9 mouse cellular contexts compared by ENCODE assay signal in genomic region chr6:84697474-84698287, GRCm38 (mm10).
DNase-seq lines count a peak whose midpoint lies in the region; ATAC-seq lines count a peak whose summit lies in the region.
"Had no signal": no experiment of that assay in that cellular context is flagged by ENCODE, and none has a peak within 500 bp of the region (broad histone marks: within the 10 kb centered on the region; RNA-seq: fewer than 3 reads in every experiment).

No protein-coding gene starts in this region.

- 43% methylated on average over 9 of the region's 9 CpGs for WGBS in liver, embryonic 11.5 days
- WGBS in heart, embryonic 14.5 days = 21% methylated on average over 9 of the region's 9 CpGs
- 21% methylated on average over 9 of the region's 9 CpGs for WGBS in stomach, embryonic 15.5 days

- H3K4me2 ChIP-seq in liver, embryonic 11.5 days = no peak overlapping the region
- peak overlapping the region; percentile 29; the same call in 1 of the 2 replicates for H3K4me2 ChIP-seq in heart, embryonic 14.5 days (ENCODE audit: low read length)
- 0 out of 2 replicates have a peak overlapping the region, but pooled peaks have one; percentile 8 for H3K4me2 ChIP-seq in stomach, embryonic 15.5 days

- no peak overlapping the region for H3K27ac ChIP-seq in liver, embryonic 11.5 days (ENCODE audit: low read depth, low read length)
- peak overlapping the region; percentile 57 to 62 for H3K27ac ChIP-seq in heart, embryonic 14.5 days (replicated peaks in 1 of 2; ENCODE audit: control insufficient read depth in 1 of 2, insufficient read depth in 1 of 2, low read depth in 2 of 2, low read length in 2 of 2)
- peak overlapping the region; percentile 71 for H3K27ac ChIP-seq in stomach, embryonic 15.5 days
- H3K27ac ChIP-seq: macrophage had no signal

- H3K9me3 ChIP-seq in liver, embryonic 11.5 days (ENCODE audit: control insufficient read depth, low read length) = no peaks in the 10 kb centered on the region
- no peaks in the 10 kb centered on the region for H3K9me3 ChIP-seq in heart, embryonic 14.5 days (ENCODE audit: control insufficient read depth, low read length)
- H3K9me3 ChIP-seq in stomach, embryonic 15.5 days = no peaks in the 10 kb centered on the region

- no peaks in the 10 kb centered on the region for H3K36me3 ChIP-seq in liver, embryonic 11.5 days (ENCODE audit: control insufficient read depth, insufficient read depth, low read length)
- H3K36me3 ChIP-seq in heart, embryonic 14.5 days (ENCODE audit: control insufficient read depth, insufficient read depth, low read length) = no peaks in the 10 kb centered on the region
- H3K36me3 ChIP-seq in stomach, embryonic 15.5 days = no peaks in the 10 kb centered on the region

- ATAC-seq in liver, embryonic 11.5 days (replicated peaks; ENCODE audit: low FRiP score) = no peak
- peak; percentile 61; the same call in 1 of the 2 replicates for ATAC-seq in heart, embryonic 14.5 days (ENCODE audit: insufficient number of reproducible peaks, insufficient read depth, low FRiP score, low read depth)
- ATAC-seq in stomach, embryonic 15.5 days (ENCODE audit: insufficient read depth, low FRiP score, low read depth) = peak; percentile 80

- peaks cover 6% of the 10 kb centered on the region for H3K4me1 ChIP-seq in liver, embryonic 11.5 days (replicated peaks; ENCODE audit: control insufficient read depth, insufficient read depth, low read length)
- H3K4me1 ChIP-seq in heart, embryonic 14.5 days (ENCODE audit: control insufficient read depth in 2 of 2, insufficient read depth in 2 of 2, low read length in 2 of 2) = peaks cover 10 to 32% of the 10 kb centered on the region in 2 experiments
- H3K4me1 ChIP-seq in stomach, embryonic 15.5 days = peaks cover 16% of the 10 kb centered on the region

- H3K27me3 ChIP-seq in liver, embryonic 11.5 days (replicated peaks; ENCODE audit: control insufficient read depth, insufficient read depth, low read length) = no peaks in the 10 kb centered on the region
- H3K27me3 ChIP-seq in heart, embryonic 14.5 days (ENCODE audit: control insufficient read depth, insufficient read depth, low read length) = no peaks in the 10 kb centered on the region
- no peaks in the 10 kb centered on the region for H3K27me3 ChIP-seq in stomach, embryonic 15.5 days (replicated peaks)

- DNase-seq in liver = peak; percentile 2
- no peak for DNase-seq in liver, embryonic 11.5 days (ENCODE audit: low spot score)
- DNase-seq in kidney, postnatal 4 days = peak; percentile 73 to 74
- DNase-seq in frontal cortex, postnatal 14 days (ENCODE audit: low spot score in 2 of 2) = no peak
- DNase-seq in layer of hippocampus, postnatal 10 days (ENCODE audit: low spot score in 2 of 2) = no peak
- DNase-seq in spleen, adult 12 weeks (ENCODE audit: low spot score) = no peak

- H3K4me3 ChIP-seq in liver, embryonic 11.5 days (ENCODE audit: low read depth, low read length) = no peak overlapping the region
- H3K4me3 ChIP-seq in heart, embryonic 14.5 days (ENCODE audit: control insufficient read depth in 1 of 2, insufficient read depth in 1 of 2, low read depth in 1 of 2, low read length in 2 of 2) = no peak overlapping the region
- H3K4me3 ChIP-seq in stomach, embryonic 15.5 days (replicated peaks) = no peak overlapping the region

- H3K9ac ChIP-seq in liver, embryonic 11.5 days (ENCODE audit: low read depth, low read length) = no peak overlapping the region
- H3K9ac ChIP-seq in heart, embryonic 14.5 days (ENCODE audit: low read length) = no peak overlapping the region
- H3K9ac ChIP-seq in stomach, embryonic 15.5 days = no peak overlapping the region

Comparison
In these comparisons a context has a peak if more than half of its experiments do, and no peak if none do; other contexts are left out.
1. DNase-seq: peak in liver (single experiment) and kidney, postnatal 4 days (2 of 2); none in liver, embryonic 11.5 days (single experiment), frontal cortex, postnatal 14 days (0 of 2), layer of hippocampus, postnatal 10 days (0 of 2) and spleen, adult 12 weeks (single experiment).